Mouse (Mus musculus): ENCODE measurements around the gene Ryr2. TPM values are rescaled to one million over a fixed set of nuclear protein-coding genes. Genes with fewer than 3 reads are reported as not detected.
"Not testable (repeated sequence)": the region's sequence is repeated elsewhere in the genome, so short reads cannot be mapped to it uniquely, and the experiment has no call there.

The Ryr2 gene
- total and polyA plus RNA-seq, 3 experiments: 0.11 to 0.13 TPM; not detected in 1

DNA sequence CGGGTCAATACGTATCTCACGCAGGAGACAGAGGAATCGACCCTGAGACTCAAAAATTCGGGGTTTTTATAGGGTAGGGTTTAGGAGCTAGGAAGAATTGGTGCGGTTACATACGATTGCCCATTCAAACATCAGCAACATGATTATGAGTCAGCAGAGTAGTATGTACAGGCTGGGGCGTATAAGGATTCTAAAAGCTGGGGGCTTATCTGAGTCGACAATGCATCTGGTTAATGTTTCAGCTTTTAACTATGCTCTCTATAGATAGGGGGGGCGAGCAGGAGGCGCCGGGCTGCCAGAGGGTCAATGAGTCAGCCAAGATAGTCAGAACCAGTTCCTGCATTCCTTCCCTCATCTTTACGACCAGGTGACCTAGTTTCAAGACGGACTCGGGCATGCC lies 557.6 kb downstream of the Ryr2 start:
- H3K9me3 ChIP-seq (replicated peaks; ENCODE audit: low read length); H3K4me1 ChIP-seq (ENCODE audit: control insufficient read depth in 1 of 2, insufficient read depth in 2 of 2); in situ Hi-C loops (cut with MboI; ENCODE audit: low pct_ligation_motif_present, low pct_unique_long_range_greater_than_20kb, low sequenced_read_pairs); H3K36me3 ChIP-seq (replicated peaks in 1 of 2; ENCODE audit: control insufficient read depth in 1 of 2, insufficient read depth in 1 of 2, low read length in 1 of 2); H3K27me3 ChIP-seq (replicated peaks); H3K4me3 ChIP-seq (replicated peaks in 1 of 3; ENCODE audit: low read depth in 2 of 3, low read length in 2 of 3, poor library complexity in 1 of 3); H3K79me2 ChIP-seq (replicated peaks; ENCODE audit: control insufficient read depth, extremely low read depth, insufficient read depth, poor library complexity, severe bottlenecking); H3K9ac ChIP-seq (ENCODE audit: insufficient read depth, low read depth); H3K27ac ChIP-seq (ENCODE audit: insufficient read depth, low read depth); dilution Hi-C loops (cut with MboI; ENCODE audit: extremely low pct_ligation_motif_present, extremely low pct_unique_long_range_greater_than_20kb, low sequenced_read_pairs); DNase-seq (ENCODE audit: extremely low read depth); H3K4me2 ChIP-seq (ENCODE audit: insufficient read depth, low read depth, poor library complexity, severe bottlenecking): not testable (repeated sequence)

- in situ Hi-C loops (cut with MboI; ENCODE audit: low pct_ligation_motif_present, low pct_unique_long_range_greater_than_20kb, low sequenced_read_pairs) (no loop called here), dilution Hi-C loops (cut with MboI; ENCODE audit: extremely low pct_ligation_motif_present, extremely low pct_unique_long_range_greater_than_20kb, low sequenced_read_pairs) (no loop called here)
- H3K9me3 ChIP-seq (replicated peaks; ENCODE audit: low read length): no peaks in the 10 kb centered on the region
- H3K79me2 ChIP-seq (replicated peaks; ENCODE audit: control insufficient read depth, extremely low read depth, insufficient read depth, poor library complexity, severe bottlenecking): no peaks in the 10 kb centered on the region
- no peak overlapping the region for H3K4me3 ChIP-seq (replicated peaks in 1 of 3; ENCODE audit: low read depth in 2 of 3, low read length in 2 of 3, poor library complexity in 1 of 3)
- no peaks in the 10 kb centered on the region for H3K4me1 ChIP-seq (ENCODE audit: control insufficient read depth in 1 of 2, insufficient read depth in 2 of 2)
- no peak overlapping the region for H3K4me2 ChIP-seq (ENCODE audit: insufficient read depth, low read depth, poor library complexity, severe bottlenecking)
- H3K36me3 ChIP-seq (replicated peaks in 1 of 2; ENCODE audit: control insufficient read depth in 1 of 2, insufficient read depth in 1 of 2, low read length in 1 of 2): no peaks in the 10 kb centered on the region
- H3K9ac ChIP-seq (ENCODE audit: insufficient read depth, low read depth): no peak overlapping the region
- TF ChIP-seq GABPA (IDR thresholded peaks at IDR 0.05; ENCODE audit: insufficient replicate concordance, low read depth, low read length) (no peak), USF1 (IDR thresholded peaks at IDR 0.05; ENCODE audit: low read depth, low read length) (no peak), RCOR1 (conservative IDR thresholded peaks at IDR 0.05; ENCODE audit: low read depth, low read length) (no peak), JUND (conservative IDR thresholded peaks at IDR 0.05; ENCODE audit: low read depth, low read length) (no peak), ZKSCAN1 (IDR thresholded peaks at IDR 0.05; ENCODE audit: borderline replicate concordance, low read depth, low read length) (no peak), EP300 (IDR thresholded peaks at IDR 0.05; ENCODE audit: low read length) (no peak), ELF1 (IDR thresholded peaks at IDR 0.05; ENCODE audit: low read depth, low read length) (no peak), ZMIZ1 (IDR thresholded peaks at IDR 0.05; ENCODE audit: low read depth, low read length) (no peak), JUN (IDR thresholded peaks at IDR 0.05; ENCODE audit: insufficient read depth, low read depth, low read length) (no peak), CHD1 (IDR thresholded peaks at IDR 0.05; ENCODE audit: low read depth, low read length) (no peak), ETS1 (conservative IDR thresholded peaks at IDR 0.05; ENCODE audit: low read depth, low read length) (no peak), UBTF (IDR thresholded peaks at IDR 0.05; ENCODE audit: low read depth, low read length) (no peak)
- no peaks in the 10 kb centered on the region for H3K27me3 ChIP-seq (replicated peaks)
- peak; percentile 8 for DNase-seq (ENCODE audit: extremely low read depth)
- H3K27ac ChIP-seq (ENCODE audit: insufficient read depth, low read depth): no peak overlapping the region
Observed at GRCm38 (mm10) chr13:11545841-11546240, 560.9 kb downstream of the Ryr2 start.

- no peak for DNase-seq (ENCODE audit: extremely low read depth)
- Histone ChIP-seq H3K27me3 (replicated peaks) (no peaks in the 10 kb centered on the region), H3K9me3 (replicated peaks; ENCODE audit: low read length) (no peaks in the 10 kb centered on the region), H3K36me3 (replicated peaks in 1 of 2; ENCODE audit: control insufficient read depth in 1 of 2, insufficient read depth in 1 of 2, low read length in 1 of 2) (no peaks in the 10 kb centered on the region), H3K4me3 (replicated peaks in 1 of 3; ENCODE audit: low read depth in 2 of 3, low read length in 2 of 3, poor library complexity in 1 of 3) (no peak overlapping the region), H3K79me2 (replicated peaks; ENCODE audit: control insufficient read depth, extremely low read depth, insufficient read depth, poor library complexity, severe bottlenecking) (no peaks in the 10 kb centered on the region), H3K4me2 (ENCODE audit: insufficient read depth, low read depth, poor library complexity, severe bottlenecking) (no peak overlapping the region), H3K9ac (ENCODE audit: insufficient read depth, low read depth) (no peak overlapping the region), H3K4me1 (ENCODE audit: control insufficient read depth in 1 of 2, insufficient read depth in 2 of 2) (no peaks in the 10 kb centered on the region), H3K27ac (ENCODE audit: insufficient read depth, low read depth) (no peak overlapping the region)
- no peak for TF ChIP-seq E2F4 (IDR thresholded peaks at IDR 0.05; ENCODE audit: insufficient replicate concordance, low read depth, low read length)
- no peak for TF ChIP-seq BHLHE40 (IDR thresholded peaks at IDR 0.05; ENCODE audit: low read depth, low read length)
- no peak for TF ChIP-seq ZNF384 (IDR thresholded peaks at IDR 0.05; ENCODE audit: low read depth, low read length)
- TF ChIP-seq SIN3A (IDR thresholded peaks at IDR 0.05; ENCODE audit: low read length): no peak
- TF ChIP-seq MAFK (IDR thresholded peaks at IDR 0.05; ENCODE audit: insufficient replicate concordance, low read length): no peak
- no peak for TF ChIP-seq PAX5 (IDR thresholded peaks at IDR 0.05; ENCODE audit: low read length)
- TF ChIP-seq UBTF (IDR thresholded peaks at IDR 0.05; ENCODE audit: low read depth, low read length): no peak
- TF ChIP-seq JUN (IDR thresholded peaks at IDR 0.05; ENCODE audit: insufficient read depth, low read depth, low read length): no peak
- TF ChIP-seq RCOR1 (conservative IDR thresholded peaks at IDR 0.05; ENCODE audit: low read depth, low read length): no peak
- TF ChIP-seq ETS1 (conservative IDR thresholded peaks at IDR 0.05; ENCODE audit: low read depth, low read length): no peak
- no peak for TF ChIP-seq TBP (conservative IDR thresholded peaks at IDR 0.05; ENCODE audit: low read depth, low read length)
- TF ChIP-seq EP300 (IDR thresholded peaks at IDR 0.05; ENCODE audit: low read length): no peak
- no peak for TF ChIP-seq USF1 (IDR thresholded peaks at IDR 0.05; ENCODE audit: low read depth, low read length)
- TF ChIP-seq RAD21 (IDR thresholded peaks at IDR 0.05; ENCODE audit: low read depth, low read length): no peak
- TF ChIP-seq MAX (IDR thresholded peaks at IDR 0.05; ENCODE audit: low read length): no peak
- TF ChIP-seq SMC3 (IDR thresholded peaks at IDR 0.05; ENCODE audit: low read depth, low read length): no peak
- no peak for TF ChIP-seq HCFC1 (IDR thresholded peaks at IDR 0.05; ENCODE audit: low read depth, low read length)
- dilution Hi-C loops (cut with MboI; ENCODE audit: extremely low pct_ligation_motif_present, extremely low pct_unique_long_range_greater_than_20kb, low sequenced_read_pairs): no loop called here
- in situ Hi-C loops (cut with MboI; ENCODE audit: low pct_ligation_motif_present, low pct_unique_long_range_greater_than_20kb, low sequenced_read_pairs): no loop called here
Observed at GRCm38 (mm10) chr13:11542546-11542945, 564.2 kb downstream of the Ryr2 start.

Data from CH12.LX (cell line).